Mouse (Mus musculus) thymus, postnatal 36 days (tissue): ENCODE measurements around the gene Erc1.

ENCODE experiments used
- DNase-seq, 2 experiments: peaks; one replicate each; pipeline ENCODE4 v3.0.0; 2022; ENCODE audit warnings: mixed read lengths in 2 of 2

The Erc1 gene

DNA sequence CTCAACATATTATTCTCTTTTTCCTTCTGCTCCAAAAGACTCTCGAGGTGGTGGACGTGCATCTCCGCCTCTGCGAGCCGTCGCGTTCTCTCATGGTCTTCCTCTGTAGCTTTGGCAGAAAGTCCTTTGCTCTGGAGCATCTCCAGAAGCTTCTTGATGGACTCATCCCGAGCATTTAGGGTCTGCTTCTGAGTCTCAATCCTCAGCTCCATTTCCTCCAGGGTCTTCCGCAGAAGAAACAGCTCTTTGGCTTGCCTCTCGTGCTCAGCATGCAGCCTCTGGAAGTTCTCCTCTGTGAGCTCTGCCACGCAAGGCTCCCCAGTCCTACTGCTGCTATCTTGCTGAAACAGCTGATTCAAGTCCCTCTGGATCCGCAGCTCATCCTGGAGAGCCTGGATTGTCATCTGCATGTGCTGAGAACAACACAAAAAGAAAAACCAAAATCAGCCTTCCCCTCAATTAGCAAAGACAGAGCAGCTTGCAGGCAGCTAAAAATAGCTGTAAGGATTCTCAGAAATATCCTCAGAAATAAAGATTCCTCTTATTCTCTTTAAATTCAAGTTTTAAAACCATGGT lies 51.0 kb downstream of the Erc1 start:
- no peak for DNase-seq

DNA sequence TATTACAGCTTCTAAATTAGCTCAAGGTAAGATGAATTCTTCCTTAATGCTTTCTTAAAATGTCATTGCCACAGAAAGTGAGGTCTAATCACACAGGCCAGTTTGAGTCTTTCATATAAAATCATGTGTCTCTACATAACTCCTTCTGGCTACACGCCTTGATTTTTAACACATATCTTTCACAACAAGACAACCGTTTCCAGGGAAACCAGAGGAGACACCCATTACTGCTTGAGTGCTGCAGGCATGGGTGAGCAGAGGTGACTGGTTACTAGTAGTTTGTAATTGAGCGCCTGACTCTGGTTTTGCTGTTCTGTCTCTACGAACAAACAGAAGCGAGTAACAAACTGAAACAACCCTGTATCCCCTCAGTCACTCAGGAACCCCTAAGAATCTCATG lies 51.7 kb downstream of the Erc1 start:
- DNase-seq, result no peak

DNA sequence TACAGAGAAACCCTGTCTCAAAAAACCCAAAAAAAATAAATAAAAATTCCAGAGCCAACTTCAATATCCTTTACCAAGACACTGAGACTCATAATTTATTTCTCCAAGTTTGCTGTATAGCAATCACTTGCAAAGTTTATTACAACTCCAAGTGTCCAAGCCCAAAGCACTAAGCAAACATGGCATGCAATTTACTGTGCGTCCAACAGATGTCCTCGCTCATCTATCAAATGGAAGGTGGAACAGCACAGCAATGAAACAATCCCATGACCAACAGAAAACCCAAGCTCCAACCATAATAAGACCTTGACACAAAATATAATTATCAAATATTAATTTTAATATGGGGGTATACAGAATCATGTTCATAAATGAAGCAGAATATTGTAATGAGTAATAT lies 55.4 kb downstream of the Erc1 start:
- peak; percentile 48 to 52 for DNase-seq

DNA sequence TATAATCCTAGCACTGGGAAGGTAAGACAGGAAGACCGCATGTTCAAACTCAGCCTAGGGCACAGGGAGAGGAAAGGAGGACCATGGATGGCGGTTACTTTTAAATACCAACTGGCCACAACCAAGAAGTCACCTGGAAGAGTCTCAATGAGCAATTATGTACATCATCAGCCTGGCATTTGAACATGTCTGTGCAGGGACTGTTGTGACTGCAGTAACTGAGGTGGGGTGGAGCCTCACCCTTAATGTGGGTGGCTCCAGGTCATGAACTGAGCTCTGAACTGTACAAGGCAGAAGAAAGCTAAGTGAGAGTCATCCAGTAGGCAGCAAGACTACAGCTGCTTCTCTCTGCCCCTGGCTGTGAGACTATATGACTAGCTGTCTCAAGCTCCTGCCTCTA lies 65.6 kb downstream of the Erc1 start:
- no peak for DNase-seq

DNA sequence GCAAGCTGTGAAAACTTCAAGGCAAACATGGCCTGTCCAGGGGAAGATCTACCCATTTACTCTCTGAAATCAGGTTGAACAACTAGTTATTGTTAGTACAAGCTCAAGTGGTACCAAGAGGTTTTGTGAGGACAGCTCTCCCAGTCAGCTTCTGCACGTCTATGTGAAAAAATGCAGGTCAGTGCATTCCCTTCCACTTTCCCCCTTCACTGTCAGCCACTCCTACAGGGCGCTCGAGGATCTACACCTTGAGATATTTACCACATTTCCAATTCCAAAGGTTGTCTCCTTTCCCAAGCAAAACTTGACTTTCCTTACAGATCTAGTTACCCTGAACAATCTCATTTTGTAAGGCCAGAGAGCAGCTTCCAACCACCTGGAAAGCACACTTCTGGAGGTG lies 66.9 kb downstream of the Erc1 start:
- DNase-seq, result no peak

DNA sequence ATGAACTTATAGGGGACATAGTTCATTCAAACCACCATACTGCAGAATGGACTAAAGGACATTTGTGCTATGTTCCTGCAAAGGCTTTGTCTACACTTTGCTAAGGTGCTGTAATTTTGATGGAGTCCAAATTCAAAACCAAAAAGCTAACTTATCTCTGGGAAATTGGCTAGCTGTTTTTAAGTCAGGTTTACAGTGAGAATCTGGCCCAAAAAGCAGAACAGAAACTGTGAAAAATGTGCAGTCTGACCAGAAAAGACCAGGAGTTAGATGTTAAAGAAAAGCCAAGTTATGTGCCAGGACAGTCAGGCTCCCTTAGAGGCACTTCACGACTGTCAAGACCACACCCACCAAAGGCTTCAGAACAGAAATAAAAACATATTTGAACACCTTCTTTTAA lies 79.2 kb downstream of the Erc1 start:
- DNase-seq, result no peak

DNA sequence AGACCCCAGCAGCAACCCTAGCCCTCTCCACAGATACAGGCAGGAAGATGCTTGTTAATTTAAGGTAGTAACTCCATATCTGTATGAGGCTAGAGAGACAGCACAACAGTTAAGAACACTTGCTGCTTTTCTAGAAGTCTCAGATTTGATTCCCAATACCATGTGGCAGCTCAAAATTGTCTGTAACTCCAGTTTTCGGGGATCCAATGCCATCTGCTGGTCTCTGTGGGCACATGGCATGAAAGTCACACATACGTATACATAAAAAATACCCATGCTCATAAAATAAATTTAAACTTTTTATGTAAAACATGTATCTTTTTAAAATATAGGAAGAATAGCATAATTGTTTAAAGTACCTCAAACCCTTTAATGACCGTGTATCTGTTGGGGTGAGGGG lies 83.6 kb downstream of the Erc1 start:
- no peak for DNase-seq

DNA sequence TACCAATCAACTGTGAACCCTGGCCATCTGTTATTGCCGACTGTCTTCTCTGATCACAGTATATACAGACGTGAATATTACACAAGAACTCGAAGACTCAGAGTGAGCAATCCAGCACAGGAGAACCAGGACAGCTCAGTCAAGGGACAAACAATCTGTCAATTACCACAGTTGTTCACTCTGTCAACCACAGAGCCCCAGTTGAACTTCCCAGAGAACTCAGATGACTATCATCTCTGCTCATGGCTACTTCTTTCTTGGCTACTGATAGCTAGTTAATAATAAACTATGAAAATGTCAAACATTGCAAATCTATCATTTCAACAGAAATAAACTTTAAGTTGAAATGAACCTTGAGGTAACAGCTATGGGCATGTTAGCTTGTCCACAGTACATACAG lies 88.1 kb downstream of the Erc1 start:
- no peak for DNase-seq

DNA sequence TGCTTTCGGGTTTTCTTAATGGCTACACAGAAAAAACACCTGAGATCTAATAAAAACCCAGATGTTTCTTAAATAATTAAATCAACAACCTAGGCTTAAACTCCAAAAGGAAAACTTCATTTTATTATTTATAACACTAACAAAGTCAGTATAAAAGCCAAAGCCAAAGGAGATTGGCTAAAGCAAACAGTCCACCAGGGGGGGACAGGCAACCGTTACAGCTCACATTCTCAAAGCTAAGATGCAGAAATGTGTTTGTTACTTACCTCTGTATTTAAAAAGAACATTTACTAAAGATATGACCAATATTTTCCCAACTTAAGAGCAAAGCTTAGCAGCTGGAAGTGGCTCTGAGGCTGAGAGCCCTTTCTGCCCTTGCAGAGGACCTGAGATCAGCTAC lies 89.5 kb downstream of the Erc1 start:
- DNase-seq, result no peak

DNA sequence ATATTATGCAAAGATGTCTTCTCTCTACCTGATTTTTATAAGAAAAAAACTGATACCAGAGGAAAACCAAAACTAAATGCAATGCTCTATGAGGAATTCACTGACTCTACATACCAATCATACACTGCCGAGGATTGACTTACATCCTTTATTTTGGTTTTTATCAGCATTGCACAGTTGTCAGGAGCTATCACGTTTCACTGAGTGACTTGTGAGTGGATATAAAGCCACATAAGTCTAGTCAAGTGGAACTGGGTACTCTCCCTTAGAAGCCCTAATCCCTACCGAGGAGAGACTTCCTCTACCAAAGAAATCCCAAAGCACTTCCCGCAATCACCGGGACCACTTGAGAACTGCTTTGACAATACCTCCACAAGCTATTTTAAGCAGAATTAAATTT lies 90.2 kb downstream of the Erc1 start:
- no peak for DNase-seq

DNA sequence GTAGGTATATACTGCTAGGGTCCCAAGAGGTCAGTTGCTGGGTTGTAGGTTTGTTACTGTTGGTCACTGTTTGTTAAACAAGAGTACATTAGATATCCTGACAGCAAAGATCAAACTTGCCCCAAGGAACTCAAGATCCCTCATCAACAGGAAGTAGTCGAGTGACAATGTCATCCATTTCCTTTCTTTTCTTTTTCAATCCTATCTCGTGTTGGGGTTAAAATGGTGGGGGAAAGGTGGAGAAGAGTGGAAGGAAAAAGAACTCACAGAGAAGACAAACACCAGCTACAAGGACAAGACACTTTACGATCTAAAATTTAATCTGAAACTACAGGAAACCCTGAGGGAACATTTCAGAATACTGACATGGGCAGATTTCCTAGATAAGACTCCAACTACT lies 92.1 kb downstream of the Erc1 start:
- no peak for DNase-seq

DNA sequence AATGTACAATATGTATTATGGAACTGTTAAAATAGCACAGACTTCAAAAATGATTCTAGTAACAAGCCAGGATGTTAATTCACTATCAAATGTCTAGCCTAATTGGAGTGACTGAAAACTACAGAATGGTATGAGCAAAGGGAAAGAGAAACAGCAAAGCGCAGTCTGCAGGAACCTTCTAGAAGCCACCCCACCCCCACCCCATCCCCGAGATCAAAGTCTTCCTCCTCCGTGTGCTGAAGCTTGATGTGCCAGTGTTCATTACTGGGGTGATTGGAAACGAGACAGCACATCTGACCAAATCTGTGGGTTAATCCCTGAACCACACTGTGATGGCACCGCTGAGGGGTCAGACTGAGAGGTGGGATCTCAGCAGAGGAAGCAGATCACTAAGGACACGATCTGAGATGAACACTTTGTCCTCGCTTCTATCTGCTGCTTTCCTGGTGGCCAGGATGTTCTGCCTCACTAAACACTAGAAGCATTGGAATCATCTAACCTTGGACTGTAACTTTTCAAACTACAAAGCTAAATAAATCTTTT lies 98.8 kb downstream of the Erc1 start:
- DNase-seq, result peak; percentile 35 to 44

DNA sequence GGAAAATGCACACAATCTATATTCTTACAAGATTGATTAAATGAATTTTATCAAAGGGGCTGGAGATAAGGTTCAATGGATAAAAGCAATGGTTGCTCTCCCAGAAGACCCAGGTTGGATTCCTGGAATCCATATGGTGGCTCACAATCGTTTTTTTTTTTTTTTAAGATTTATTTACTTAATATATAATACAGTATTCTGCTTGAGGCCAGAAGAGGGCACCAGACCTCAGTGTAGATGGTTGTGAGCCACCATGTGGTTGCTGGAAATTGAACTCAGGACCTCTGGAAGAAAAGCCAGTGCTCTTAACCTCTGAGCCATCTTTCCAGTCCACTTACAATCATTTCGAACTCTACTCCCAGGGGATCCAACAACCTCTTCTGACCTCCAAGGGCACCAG lies 106.1 kb downstream of the Erc1 start:
- DNase-seq, result no peak

DNA sequence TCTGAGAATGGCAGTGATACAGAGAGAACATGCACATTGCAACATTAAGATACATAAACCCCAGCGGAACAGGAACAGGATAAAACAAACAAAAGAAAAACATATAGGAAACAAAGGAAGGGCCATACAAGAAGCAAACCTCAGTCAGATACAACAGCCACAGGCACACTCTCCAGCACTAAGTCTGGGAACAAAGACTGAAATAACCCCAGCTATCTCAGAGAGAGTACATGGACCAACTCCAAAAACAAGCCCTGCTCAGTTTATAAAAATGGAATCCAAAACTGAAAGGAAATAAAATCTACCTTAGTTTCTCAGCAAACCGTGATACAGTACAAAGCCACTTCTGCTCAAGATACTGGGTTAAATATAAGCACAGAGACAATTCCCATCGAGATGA lies 107.4 kb downstream of the Erc1 start:
- DNase-seq, result no peak

DNA sequence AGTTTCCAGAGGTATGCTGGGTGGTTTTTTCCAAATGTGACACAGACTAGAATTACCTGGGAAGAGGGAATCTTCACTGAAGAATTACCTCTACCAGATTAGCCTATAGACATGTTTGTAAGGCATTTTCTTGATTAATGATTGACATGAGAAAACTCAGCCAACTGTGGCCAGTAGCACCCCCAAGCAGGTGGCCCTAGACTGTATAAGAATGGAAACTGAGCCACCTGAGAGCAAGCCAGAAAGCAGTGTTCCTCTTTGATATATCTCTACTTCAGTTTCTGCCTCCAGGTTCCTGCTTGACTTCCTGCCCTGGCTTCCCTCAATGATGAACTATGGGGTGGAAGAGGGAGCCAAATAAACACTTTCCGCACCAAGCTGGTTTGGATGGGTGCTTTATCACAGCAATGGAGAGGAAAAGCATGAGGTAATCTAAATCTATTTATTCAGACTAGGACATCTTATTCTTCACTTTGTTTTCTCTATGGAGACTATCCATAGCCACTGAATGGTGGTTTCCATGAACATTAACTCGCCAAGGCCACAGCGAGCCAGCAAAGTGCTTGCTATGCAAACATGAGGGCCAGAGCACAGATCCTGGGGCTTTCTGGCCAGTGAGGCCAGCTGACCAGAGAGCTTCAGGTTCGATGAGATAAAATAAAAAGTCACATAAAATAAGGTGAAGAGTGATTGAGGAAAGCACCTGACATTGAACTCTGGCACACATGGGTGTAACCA lies 109.2 kb downstream of the Erc1 start:
- peak in 1 of 2 experiments; percentile 43 for DNase-seq

DNA sequence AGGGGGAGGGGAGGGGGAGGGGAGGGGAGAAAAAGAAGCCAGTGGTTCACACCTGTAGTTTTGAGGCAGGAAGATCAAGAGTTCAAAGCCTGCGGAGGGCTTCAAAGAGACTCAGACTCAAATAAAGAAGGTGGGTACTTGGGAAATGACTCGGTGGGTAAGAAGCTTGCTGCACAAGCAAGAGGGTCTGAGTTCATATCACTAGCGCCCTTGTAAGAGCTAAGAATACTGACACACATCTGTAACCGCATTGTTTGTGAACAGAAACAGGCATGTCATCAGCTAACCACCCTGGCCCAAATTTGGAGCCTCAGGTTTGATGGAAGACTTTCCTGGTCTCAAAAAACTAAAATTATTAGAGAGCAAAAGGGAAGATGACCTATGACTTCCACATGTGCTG lies 110.3 kb downstream of the Erc1 start:
- peak; percentile 33 to 61 for DNase-seq

DNA sequence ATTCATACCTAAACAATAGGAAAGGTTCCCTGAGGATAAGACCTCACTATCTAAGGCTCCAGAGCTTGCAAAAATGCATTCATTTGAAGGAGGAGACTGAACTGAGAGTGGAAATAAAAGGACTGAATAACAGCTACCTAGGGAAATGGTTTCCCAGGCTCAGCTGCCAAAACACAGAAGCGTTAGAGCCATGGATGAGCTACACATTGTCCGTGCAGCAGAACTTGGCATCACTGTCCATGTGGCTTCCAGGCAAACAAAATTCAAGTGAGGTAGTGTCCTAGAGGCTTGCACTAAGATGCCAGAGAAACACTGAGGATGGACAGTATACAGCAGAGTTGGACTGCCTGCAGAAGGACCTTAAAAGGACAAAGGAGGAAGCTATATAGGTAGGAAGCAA lies 112.0 kb downstream of the Erc1 start:
- no peak for DNase-seq

DNA sequence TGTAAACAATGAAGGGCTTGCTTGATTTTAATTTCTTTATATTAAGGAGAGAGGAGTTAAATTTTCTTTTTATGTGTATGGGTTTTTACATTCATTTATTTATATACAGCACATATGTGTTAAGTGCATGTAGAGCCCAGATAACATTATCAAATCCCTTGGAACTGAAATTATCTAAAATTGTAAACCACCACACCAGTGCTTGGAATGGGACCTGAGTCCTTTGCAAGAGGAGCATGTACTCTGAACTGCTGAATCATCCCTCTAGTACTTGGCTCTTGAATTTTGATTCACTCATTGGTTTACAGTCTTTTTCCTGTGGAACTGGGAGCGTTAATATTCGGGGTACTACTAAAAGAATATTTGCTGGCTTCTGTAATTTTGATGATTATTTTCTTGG lies 116.8 kb downstream of the Erc1 start:
- no peak for DNase-seq

DNA sequence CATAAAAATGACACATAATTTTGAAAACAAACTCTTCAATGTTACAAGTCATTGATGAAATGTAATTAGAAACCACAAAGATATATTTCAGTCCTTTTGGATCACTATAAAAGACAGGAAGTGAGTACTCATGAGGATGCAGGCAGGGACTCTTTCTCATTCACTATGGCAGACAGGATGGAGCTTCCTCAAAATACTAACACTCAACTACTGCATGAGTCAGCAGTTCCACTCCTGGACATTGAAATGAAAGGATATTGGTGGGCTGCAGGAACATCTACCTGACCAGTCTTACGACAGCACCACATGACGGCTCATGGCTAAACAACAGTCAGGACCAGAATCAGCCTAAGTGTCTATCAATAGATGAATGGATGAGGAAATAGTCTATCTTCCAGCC lies 132.7 kb downstream of the Erc1 start:
- no peak for DNase-seq

DNA sequence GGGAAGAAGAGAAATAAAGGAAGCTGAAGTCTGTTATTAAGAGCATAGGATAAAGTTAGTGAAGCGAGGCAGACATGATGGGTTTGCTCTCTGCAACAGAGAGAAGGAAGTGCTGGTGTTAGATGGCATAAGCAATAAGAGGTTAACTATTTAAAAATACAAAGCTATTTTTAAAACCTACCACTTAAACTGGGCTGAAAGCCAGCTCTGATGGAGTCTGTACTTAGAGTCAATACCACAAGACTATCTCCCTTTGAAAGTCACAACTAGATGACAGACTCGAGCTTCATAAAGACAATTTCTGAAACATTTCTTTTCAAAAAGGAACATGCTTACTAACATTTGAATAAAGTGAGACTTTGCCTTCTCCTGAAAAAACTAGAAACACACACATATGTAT lies 134.0 kb downstream of the Erc1 start:
- no peak for DNase-seq

DNA sequence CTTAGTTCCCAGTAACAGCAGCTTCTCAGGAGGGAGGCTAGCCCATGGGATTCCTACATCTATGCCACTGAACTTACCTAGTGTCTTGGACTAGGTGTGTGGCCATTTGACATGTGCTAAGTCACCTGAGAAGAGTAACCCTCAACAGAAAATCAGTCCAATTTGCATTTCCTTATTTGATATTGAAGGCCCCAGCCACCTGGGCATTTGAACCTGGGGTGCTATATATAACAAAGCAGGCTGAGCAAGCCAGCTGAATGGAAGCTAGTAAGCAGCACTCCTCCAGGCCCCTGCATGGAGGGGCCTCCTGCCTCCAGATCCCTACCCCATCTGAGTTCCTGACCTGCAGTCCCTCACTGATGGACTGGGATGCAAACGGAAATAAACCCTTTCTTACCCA lies 135.5 kb downstream of the Erc1 start:
- peak; percentile 34 to 49 for DNase-seq

DNA sequence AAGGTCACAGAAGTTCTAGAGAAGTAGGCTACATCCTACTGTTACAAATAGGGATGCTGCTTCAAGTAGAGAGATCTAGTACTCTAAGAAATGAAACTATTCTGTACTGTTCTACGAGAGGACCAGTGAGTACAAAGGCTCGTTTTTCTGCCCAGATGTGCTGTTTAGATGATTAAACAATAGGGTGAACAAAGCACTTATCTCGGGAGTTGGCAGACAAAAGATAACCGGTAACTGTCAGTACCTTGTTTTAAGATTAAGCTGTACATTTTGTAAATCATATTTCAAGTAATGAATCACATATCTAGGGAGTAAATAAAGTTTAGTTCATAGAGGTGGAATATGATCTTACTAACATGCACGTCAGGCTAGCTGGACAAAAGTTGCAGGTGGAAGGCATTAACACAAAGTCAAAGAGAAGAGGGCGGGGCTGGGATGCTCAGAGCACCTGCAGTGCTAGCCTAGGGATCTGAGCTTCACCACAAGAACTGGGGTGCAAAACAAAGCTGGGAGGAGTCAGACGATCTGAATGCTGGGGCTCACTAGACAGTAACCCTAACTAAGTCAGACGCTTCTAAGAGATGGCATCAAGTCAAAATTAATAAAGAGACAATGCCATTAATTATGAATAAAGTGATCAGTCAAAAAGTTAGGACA lies 136.2 kb downstream of the Erc1 start:
- DNase-seq, result peak; percentile 74 to 86

DNA sequence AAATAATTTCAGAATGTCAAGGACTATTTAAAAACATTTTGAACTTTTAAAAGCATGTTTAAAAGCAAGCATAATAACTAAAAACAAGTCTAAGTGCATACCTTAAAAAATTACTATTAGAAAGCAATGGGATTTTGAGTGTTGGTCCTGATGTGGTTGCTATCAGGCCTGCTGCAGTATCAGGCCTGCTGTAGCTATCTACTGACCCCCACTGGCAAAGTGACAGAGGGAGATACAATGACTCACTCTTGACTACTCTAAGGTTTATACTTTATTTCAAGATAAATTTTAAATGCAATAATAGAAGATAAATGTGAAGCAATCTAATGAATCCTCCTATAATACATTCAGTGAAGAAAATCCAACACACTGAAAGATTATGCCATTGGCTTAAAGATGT lies 138.4 kb downstream of the Erc1 start:
- DNase-seq, result peak in 1 of 2 experiments; percentile 15

DNA sequence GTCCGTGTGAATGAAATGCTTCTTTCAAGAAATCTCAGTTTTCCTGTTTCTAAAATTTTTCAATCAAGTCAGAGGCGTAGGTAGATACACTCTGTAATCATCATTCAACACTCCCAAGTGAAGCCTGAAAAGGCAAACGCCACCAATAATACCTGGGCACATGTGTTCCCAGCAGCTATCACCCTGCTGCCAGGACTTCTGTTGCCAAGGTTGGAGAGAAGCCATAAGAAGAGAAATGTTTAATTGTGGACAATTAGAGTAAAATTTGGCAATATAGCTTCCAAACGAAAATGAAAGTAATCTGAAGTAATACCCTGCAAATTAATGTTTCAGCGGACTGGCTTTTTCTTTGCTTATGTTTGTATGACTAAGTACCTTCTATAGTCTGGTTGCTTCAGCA lies 140.1 kb downstream of the Erc1 start:
- no peak for DNase-seq
